Mouse (Mus musculus): Measurements from ENCODE around the gene Twnk.

DNA sequence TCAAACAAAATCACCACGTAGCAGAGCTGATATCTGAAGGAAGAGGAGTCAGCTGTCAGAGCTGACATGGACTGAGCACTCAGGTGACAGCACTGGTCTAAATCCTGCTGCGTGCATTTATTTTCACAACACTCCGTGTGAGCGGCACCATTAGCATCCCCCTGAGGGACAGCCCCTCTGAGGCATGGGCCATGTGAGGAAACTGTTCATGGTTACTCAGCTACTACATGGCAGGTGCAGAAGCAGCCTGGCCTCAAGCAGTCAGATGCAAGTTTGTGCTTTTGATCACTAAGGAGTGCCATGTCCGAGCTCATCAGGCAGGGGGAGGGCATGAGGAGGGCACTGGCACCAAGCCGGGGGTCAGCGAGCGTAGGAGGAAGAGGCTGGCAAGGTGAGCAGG lies 5.8 kb upstream of the Twnk start:
- TF ChIP-seq CTCF (conservative IDR thresholded peaks at IDR 0.05; ENCODE audit: low read length) (no peak), NANOG (IDR thresholded peaks at IDR 0.05; ENCODE audit: borderline replicate concordance, low read length) (no peak)

Measured in E14TG2a.4 (cell line).